In the genomic region with DNA sequence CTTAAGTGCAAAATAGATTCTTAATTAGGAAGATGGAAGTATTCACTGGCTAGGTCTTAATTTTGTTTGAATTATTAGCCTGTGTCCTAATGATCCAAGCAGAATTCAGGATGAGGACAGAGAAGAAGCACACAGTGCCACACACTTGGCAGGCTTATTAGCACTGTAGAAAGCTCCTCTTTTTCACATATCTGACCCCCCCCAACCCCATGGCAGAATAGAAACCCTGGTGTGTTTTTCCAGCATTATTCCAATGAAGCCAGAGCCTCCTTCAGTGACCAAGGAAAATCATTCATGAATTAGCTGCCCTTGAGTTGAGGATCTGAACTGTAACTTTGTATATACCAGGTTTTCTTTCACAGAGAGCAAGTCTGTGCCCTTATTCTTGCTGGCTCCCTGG, we compare ENCODE assay signal across 23 mouse cellular contexts. TPM values are rescaled to one million over a fixed set of nuclear protein-coding genes. Genes with fewer than 3 reads are reported as not detected.
DNase-seq lines count a peak whose midpoint lies in the region; ATAC-seq and TF ChIP-seq lines count a peak whose summit lies in the region.
"Had no signal": no experiment of that assay in that cellular context is flagged by ENCODE, and none has a peak within 500 bp of the region (broad histone marks: within the 10 kb centered on the region; RNA-seq: fewer than 3 reads in every experiment).

No protein-coding gene starts in this region.

- no peak for TF ChIP-seq POLR2A in heart, adult 2 months (IDR thresholded peaks at IDR 0.05; ENCODE audit: insufficient read depth, low read depth, low read length)

- no peaks in the 10 kb centered on the region for H3K9me3 ChIP-seq in forebrain, embryonic 13.5 days (replicated peaks)
- H3K9me3 ChIP-seq: forebrain, embryonic 15.5 days; heart, embryonic 12.5 days; kidney, embryonic 15.5 days; limb, embryonic 13.5 days; lung, embryonic 15.5 days; midbrain, embryonic 10.5 days; neural tube, embryonic 15.5 days had no signal

- intact Hi-C loops in heart, adult 2 months (cut with DNase I), result no loop called here

- peak; percentile 34 for DNase-seq in heart, adult 11 months
- no peak for DNase-seq in heart, adult 2 months
- DNase-seq in Muller cell, postnatal 12 days (ENCODE audit: inconsistent ontology term), result peak; percentile 20
- DNase-seq in adipocyte (ENCODE audit: low spot score), result peak; percentile 37
- peak; percentile 34 to 53 for DNase-seq in cerebellum, postnatal 25 days
- DNase-seq: adrenal gland, postnatal 14 days; B cell, adult 2 months; gastrocnemius, postnatal 25 days; heart, adult 18-20 months; heart, postnatal 4 days; kidney, adult 18-20 months; right cerebral cortex, postnatal 14 days had no signal

- no peak overlapping the region for H3K27ac ChIP-seq in heart, adult 2 months
- no peak overlapping the region for H3K27ac ChIP-seq in forebrain, embryonic 13.5 days
- H3K27ac ChIP-seq: forebrain, embryonic 15.5 days; hindbrain, embryonic 14.5 days; kidney, embryonic 15.5 days; limb, embryonic 13.5 days; lung, embryonic 15.5 days; midbrain, embryonic 10.5 days; neural tube, embryonic 15.5 days had no signal

- no peak overlapping the region for H3K4me3 ChIP-seq in heart, adult 2 months
- no peak overlapping the region for H3K4me3 ChIP-seq in forebrain, embryonic 13.5 days
- H3K4me3 ChIP-seq: forebrain, embryonic 15.5 days; heart, embryonic 12.5 days; kidney, embryonic 15.5 days; limb, embryonic 13.5 days; lung, embryonic 15.5 days; midbrain, embryonic 10.5 days; neural tube, embryonic 15.5 days had no signal

- TF ChIP-seq CTCF in heart, adult 2 months (IDR thresholded peaks at IDR 0.05), result no peak

- H3K4me1 ChIP-seq in heart, adult 2 months (ENCODE audit: control insufficient read depth, insufficient read depth, low read length), result peaks cover 3% of the 10 kb centered on the region
- H3K4me1 ChIP-seq in forebrain, embryonic 13.5 days, result peaks cover 4% of the 10 kb centered on the region; the same call in 1 of the 2 replicates
- H3K4me1 ChIP-seq: forebrain, embryonic 15.5 days; kidney, embryonic 15.5 days; limb, embryonic 13.5 days; neural tube, embryonic 15.5 days had no signal

- no peaks in the 10 kb centered on the region for H3K27me3 ChIP-seq in heart, adult 2 months (ENCODE audit: control insufficient read depth, insufficient read depth, low read length)
- H3K27me3 ChIP-seq in forebrain, embryonic 13.5 days, result no peaks in the 10 kb centered on the region
- H3K27me3 ChIP-seq: forebrain, embryonic 15.5 days; heart, embryonic 12.5 days; kidney, embryonic 15.5 days; limb, embryonic 13.5 days; lung, embryonic 15.5 days; neural tube, embryonic 15.5 days had no signal

- no peak overlapping the region for H3K9ac ChIP-seq in heart, adult 2 months (ENCODE audit: low read depth, low read length)
- no peak overlapping the region for H3K9ac ChIP-seq in forebrain, embryonic 13.5 days
- H3K9ac ChIP-seq: forebrain, embryonic 15.5 days; heart, embryonic 12.5 days; hindbrain, embryonic 14.5 days; kidney, embryonic 15.5 days; limb, embryonic 13.5 days; lung, embryonic 15.5 days; neural tube, embryonic 15.5 days had no signal

- ATAC-seq in forebrain, embryonic 13.5 days, result no peak; the same call in 1 of the 2 replicates
- ATAC-seq: forebrain, embryonic 15.5 days; inflammation-experienced regulatory T-cells, adult 6 months had no signal

- no peaks in the 10 kb centered on the region for H3K36me3 ChIP-seq in heart, adult 2 months (ENCODE audit: control insufficient read depth, insufficient read depth, low read length)
- no peaks in the 10 kb centered on the region for H3K36me3 ChIP-seq in forebrain, embryonic 13.5 days (ENCODE audit: poor library complexity, severe bottlenecking)
- H3K36me3 ChIP-seq: forebrain, embryonic 15.5 days; heart, embryonic 12.5 days; kidney, embryonic 15.5 days; limb, embryonic 13.5 days; lung, embryonic 15.5 days; midbrain, embryonic 10.5 days; neural tube, embryonic 15.5 days had no signal

- H3K4me2 ChIP-seq in forebrain, embryonic 13.5 days, result no peak overlapping the region
- H3K4me2 ChIP-seq: forebrain, embryonic 15.5 days; hindbrain, embryonic 14.5 days; kidney, embryonic 15.5 days; limb, embryonic 13.5 days; liver, embryonic 11.5 days; lung, embryonic 15.5 days; neural tube, embryonic 15.5 days had no signal

- no peak for TF ChIP-seq EP300 in heart, adult 2 months (IDR thresholded peaks at IDR 0.05; ENCODE audit: insufficient read depth, low read depth, low read length)

- H3K79me2 ChIP-seq in heart, adult 2 months (replicated peaks; ENCODE audit: control insufficient read depth, insufficient read depth, low read length), result no peaks in the 10 kb centered on the region

RNA-seq across cellular contexts. Expression of gene Hif1a, which starts 26.8 kb away (rescaled TPM):
- total RNA-seq in heart, adult 2 months (2021), result 10 to 100 TPM; 45.3 to 45.7 TPM
- 18.0 and 35.1 TPM in 2 replicates for polyA plus RNA-seq in heart, adult 2 months (2012; rRNA removed)
- polyA plus RNA-seq in forebrain, embryonic 13.5 days (2015; fragmentation: Nextera tagmentation; extraction: Ambion mirVana), result 77.4 and 78.7 TPM in 2 replicates

Comparison
In these comparisons a context has a peak if more than half of its experiments do, and no peak if none do; other contexts are left out.
1. DNase-seq: peak in heart, adult 11 months (single experiment), Muller cell, postnatal 12 days (single experiment), adipocyte (single experiment) and cerebellum, postnatal 25 days (2 of 2); none in heart, adult 2 months (0 of 2).